Mouse (Mus musculus): ENCODE measurements around the gene Mvk. TPM values are rescaled to one million over a fixed set of nuclear protein-coding genes. Genes with fewer than 3 reads are reported as not detected.
A peak's percentile ranks its signal among the peaks of the same experiment; 100 is the strongest.

Gene Mvk
- polyA plus RNA-seq, 1 experiment from 2014 or later: 53.0 TPM

DNA sequence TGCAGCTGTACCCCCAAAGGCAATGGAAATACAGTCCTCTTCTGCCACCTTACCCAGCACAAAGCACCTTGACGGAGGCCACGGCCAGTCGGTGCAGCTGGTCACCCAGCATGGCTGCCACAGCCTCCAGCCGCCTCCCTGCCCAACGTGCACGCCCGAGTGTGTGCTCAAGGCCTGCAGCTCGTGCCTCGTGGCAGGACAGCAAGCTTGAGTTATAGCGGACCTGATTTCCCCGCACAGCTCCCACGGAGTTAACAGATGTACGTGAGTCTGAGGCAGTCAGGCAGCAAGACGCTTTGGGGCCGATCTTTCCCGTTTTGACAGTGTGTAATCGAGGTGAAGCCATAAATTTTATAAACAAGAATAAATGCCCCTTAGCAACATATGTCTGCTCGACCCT, 15.4 kb upstream of the Mvk start:
- H3K27ac ChIP-seq (replicated peaks; ENCODE audit: low read depth, low read length): no peak overlapping the region
- 81% methylated on average over 18 of the region's 18 CpGs for WGBS

DNA sequence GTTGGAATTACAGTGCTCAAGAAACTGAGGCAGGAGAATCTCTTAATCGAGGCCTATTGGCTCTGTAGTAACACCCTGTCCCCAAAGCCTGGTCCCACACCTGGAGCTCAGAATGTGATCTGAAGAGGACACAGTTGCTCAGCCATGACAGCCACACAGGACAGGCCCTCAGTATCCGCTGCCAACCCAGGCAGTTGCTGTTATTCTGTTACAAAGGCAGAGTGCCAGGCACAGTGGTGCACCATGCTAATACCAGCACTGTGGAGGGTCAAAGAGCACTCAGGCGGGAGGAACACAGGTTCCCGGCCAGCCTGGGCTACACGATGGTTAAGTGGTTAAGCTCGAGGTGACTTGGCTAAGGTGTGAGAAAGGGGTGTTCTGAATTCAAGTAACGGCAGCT, 14.3 kb upstream of the Mvk start:
- Histone ChIP-seq H3K4me3 (ENCODE audit: low read depth, low read length) (no peak overlapping the region), H3K27me3 (ENCODE audit: control insufficient read depth, insufficient read depth, low read length) (no peaks in the 10 kb centered on the region), H3K4me1 (ENCODE audit: control insufficient read depth, insufficient read depth, low read length) (no peaks in the 10 kb centered on the region), H3K4me2 (ENCODE audit: low read depth, low read length) (no peak overlapping the region), H3K27ac (replicated peaks; ENCODE audit: low read depth, low read length) (no peak overlapping the region), H3K36me3 (replicated peaks; ENCODE audit: control insufficient read depth, insufficient read depth, low read depth, low read length) (no peaks in the 10 kb centered on the region), H3K9me3 (replicated peaks; ENCODE audit: control insufficient read depth, low read length) (no peaks in the 10 kb centered on the region), H3K9ac (replicated peaks; ENCODE audit: low read length) (no peak overlapping the region)
- whole genome bisulfite sequencing: 85% methylated on average over 7 of the region's 7 CpGs
- DNase-seq (ENCODE audit: low spot score) (no peak), ATAC-seq (replicated peaks; ENCODE audit: insufficient number of reproducible peaks, low FRiP score, low TSS enrichment, low read depth) (no peak)

More for the DNA sequence above, 15.4 kb upstream of the Mvk start:
- H3K9me3 ChIP-seq (replicated peaks; ENCODE audit: control insufficient read depth, low read length): no peaks in the 10 kb centered on the region
- H3K27me3 ChIP-seq (ENCODE audit: control insufficient read depth, insufficient read depth, low read length): no peaks in the 10 kb centered on the region
- H3K4me2 ChIP-seq (ENCODE audit: low read depth, low read length): no peak overlapping the region
- no peak overlapping the region for H3K9ac ChIP-seq (replicated peaks; ENCODE audit: low read length)
- H3K4me3 ChIP-seq (ENCODE audit: low read depth, low read length): no peak overlapping the region
- no peaks in the 10 kb centered on the region for H3K36me3 ChIP-seq (replicated peaks; ENCODE audit: control insufficient read depth, insufficient read depth, low read depth, low read length)
- no peaks in the 10 kb centered on the region for H3K4me1 ChIP-seq (ENCODE audit: control insufficient read depth, insufficient read depth, low read length)
- DNase-seq (ENCODE audit: low spot score): no peak
- no peak for ATAC-seq (replicated peaks; ENCODE audit: insufficient number of reproducible peaks, low FRiP score, low TSS enrichment, low read depth)

DNA sequence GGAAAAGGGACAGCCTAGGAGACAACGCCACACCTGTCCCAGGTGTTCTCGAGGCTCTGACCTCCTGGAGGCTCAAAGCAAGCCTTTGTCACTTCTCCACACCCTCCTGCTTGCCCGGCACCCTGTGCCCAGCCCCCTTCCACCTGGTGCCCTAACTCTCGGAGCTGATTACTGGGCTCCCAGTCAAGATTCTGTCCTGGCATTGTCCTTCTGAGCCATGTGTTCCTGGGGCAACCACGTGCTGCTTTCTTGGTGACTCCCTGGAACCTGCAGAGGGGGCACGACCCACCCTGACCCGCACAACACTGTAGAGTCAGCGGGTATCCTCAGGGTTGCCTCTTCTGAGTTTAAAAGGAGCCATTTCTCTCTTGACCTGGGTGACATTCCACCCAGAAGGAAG, 9.7 kb upstream of the Mvk start:
- H3K4me3 ChIP-seq (ENCODE audit: low read depth, low read length): no peak overlapping the region
- no peak overlapping the region for H3K27ac ChIP-seq (replicated peaks; ENCODE audit: low read depth, low read length)
- no peak overlapping the region for H3K9ac ChIP-seq (replicated peaks; ENCODE audit: low read length)
- ATAC-seq (replicated peaks; ENCODE audit: insufficient number of reproducible peaks, low FRiP score, low TSS enrichment, low read depth) (no peak), DNase-seq (ENCODE audit: low spot score) (no peak)
- H3K36me3 ChIP-seq (replicated peaks; ENCODE audit: control insufficient read depth, insufficient read depth, low read depth, low read length): no peaks in the 10 kb centered on the region; the same call in 1 of the 2 replicates
- no peaks in the 10 kb centered on the region for H3K9me3 ChIP-seq (replicated peaks; ENCODE audit: control insufficient read depth, low read length)
- H3K4me1 ChIP-seq (ENCODE audit: control insufficient read depth, insufficient read depth, low read length): no peaks in the 10 kb centered on the region
- WGBS: 86% methylated on average over 8 of the region's 8 CpGs
- no peaks in the 10 kb centered on the region for H3K27me3 ChIP-seq (ENCODE audit: control insufficient read depth, insufficient read depth, low read length)
- H3K4me2 ChIP-seq (ENCODE audit: low read depth, low read length): no peak overlapping the region

DNA sequence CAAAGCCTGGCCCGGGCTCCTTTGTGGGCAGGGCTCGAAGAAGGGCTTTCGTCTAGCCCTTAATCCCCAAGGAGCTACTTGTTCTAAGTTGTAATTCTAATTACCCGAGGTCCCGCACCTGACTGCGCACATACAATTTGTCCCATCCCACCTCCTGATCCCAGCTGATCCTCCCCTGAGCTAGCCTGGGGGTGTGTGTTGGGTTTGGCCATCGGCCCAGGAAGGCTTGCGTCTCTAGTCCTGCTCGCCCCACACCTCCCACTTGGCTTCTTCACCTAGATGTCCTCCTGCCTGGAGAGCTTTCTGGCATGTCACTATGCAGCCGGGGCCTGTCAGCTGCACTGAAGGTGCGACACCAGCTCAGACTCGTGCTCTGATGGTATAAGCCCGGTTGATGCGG, 8.5 kb upstream of the Mvk start:
- Histone ChIP-seq H3K4me1 (ENCODE audit: control insufficient read depth, insufficient read depth, low read length) (no peaks in the 10 kb centered on the region), H3K9me3 (replicated peaks; ENCODE audit: control insufficient read depth, low read length) (no peaks in the 10 kb centered on the region), H3K27me3 (ENCODE audit: control insufficient read depth, insufficient read depth, low read length) (no peaks in the 10 kb centered on the region), H3K4me2 (ENCODE audit: low read depth, low read length) (no peak overlapping the region), H3K9ac (replicated peaks; ENCODE audit: low read length) (no peak overlapping the region), H3K27ac (replicated peaks; ENCODE audit: low read depth, low read length) (no peak overlapping the region), H3K36me3 (replicated peaks; ENCODE audit: control insufficient read depth, insufficient read depth, low read depth, low read length) (no peaks in the 10 kb centered on the region; the same call in 1 of the 2 replicates), H3K4me3 (ENCODE audit: low read depth, low read length) (no peak overlapping the region)
- ATAC-seq (replicated peaks; ENCODE audit: insufficient number of reproducible peaks, low FRiP score, low TSS enrichment, low read depth) (no peak), DNase-seq (ENCODE audit: low spot score) (no peak)
- WGBS: 95% methylated on average over 14 of the region's 14 CpGs

DNA sequence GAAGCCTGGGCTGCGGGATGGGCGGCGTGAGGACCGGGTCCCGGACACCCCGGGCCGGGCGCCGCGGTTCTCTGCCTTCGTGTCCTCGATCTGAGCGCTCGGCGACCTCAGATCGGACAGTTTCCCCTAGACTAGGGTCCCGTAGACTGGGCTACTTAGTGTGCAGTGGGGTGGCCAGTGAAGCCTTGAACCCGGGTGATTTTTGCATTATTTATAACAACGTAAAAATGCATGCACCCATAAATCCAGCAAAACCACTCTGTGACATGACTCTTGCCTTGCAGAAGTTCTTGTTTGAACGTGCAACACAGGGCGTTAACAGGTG, 261 bp downstream of the Mvk start:
- H3K4me2 ChIP-seq (ENCODE audit: low read depth, low read length): peak overlapping the region; percentile 71
- H3K4me3 ChIP-seq (ENCODE audit: low read depth, low read length): peak overlapping the region; percentile 84
- DNase-seq (ENCODE audit: low spot score) (no peak), ATAC-seq (replicated peaks; ENCODE audit: insufficient number of reproducible peaks, low FRiP score, low TSS enrichment, low read depth) (no peak)
- WGBS: under 1% methylated on average over 21 of the region's 21 CpGs
- no peak overlapping the region for H3K27ac ChIP-seq (replicated peaks; ENCODE audit: low read depth, low read length)
- H3K4me1 ChIP-seq (ENCODE audit: control insufficient read depth, insufficient read depth, low read length): no peaks in the 10 kb centered on the region; the same call in 1 of the 2 replicates
- H3K9ac ChIP-seq (replicated peaks; ENCODE audit: low read length): peak overlapping the region; percentile 76
- H3K9me3 ChIP-seq (replicated peaks; ENCODE audit: control insufficient read depth, low read length): no peaks in the 10 kb centered on the region
- no peaks in the 10 kb centered on the region for H3K27me3 ChIP-seq (ENCODE audit: control insufficient read depth, insufficient read depth, low read length)
- H3K36me3 ChIP-seq (replicated peaks; ENCODE audit: control insufficient read depth, insufficient read depth, low read depth, low read length): no peaks in the 10 kb centered on the region

DNA sequence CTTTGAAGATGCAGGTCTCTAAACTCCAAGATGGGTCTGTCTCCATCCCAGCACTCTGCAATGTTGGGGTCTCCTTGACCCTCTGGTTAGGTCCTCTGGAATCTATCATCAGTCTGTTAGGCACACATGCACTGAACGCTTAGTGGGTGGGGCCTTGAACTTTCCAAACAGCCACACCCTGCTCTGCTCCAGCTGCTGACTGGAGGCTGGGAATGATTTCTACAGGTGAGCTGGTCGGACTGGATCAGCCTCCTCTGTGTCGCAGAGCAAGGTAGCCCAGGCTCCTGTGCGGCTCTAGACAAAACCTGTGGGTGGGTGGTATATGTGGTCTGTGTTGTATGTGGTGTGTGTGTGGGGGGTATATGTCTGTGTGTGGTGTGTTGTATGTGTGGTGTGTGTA, 4.9 kb downstream of the Mvk start:
- H3K9me3 ChIP-seq (replicated peaks; ENCODE audit: control insufficient read depth, low read length): no peaks in the 10 kb centered on the region
- DNase-seq (ENCODE audit: low spot score): no peak
- no peaks in the 10 kb centered on the region for H3K27me3 ChIP-seq (ENCODE audit: control insufficient read depth, insufficient read depth, low read length)
- H3K4me1 ChIP-seq (ENCODE audit: control insufficient read depth, insufficient read depth, low read length): no peaks in the 10 kb centered on the region; the same call in 1 of the 2 replicates
- no peak overlapping the region for H3K27ac ChIP-seq (replicated peaks; ENCODE audit: low read depth, low read length)
- no peak overlapping the region for H3K4me3 ChIP-seq (ENCODE audit: low read depth, low read length)
- H3K36me3 ChIP-seq (replicated peaks; ENCODE audit: control insufficient read depth, insufficient read depth, low read depth, low read length): no peaks in the 10 kb centered on the region; the same call in none of the 2 replicates
- H3K4me2 ChIP-seq (ENCODE audit: low read depth, low read length): no peak overlapping the region
- H3K9ac ChIP-seq (replicated peaks; ENCODE audit: low read length): no peak overlapping the region
- ATAC-seq (replicated peaks; ENCODE audit: insufficient number of reproducible peaks, low FRiP score, low TSS enrichment, low read depth): no peak
- 86% methylated on average over 4 of the region's 4 CpGs for WGBS

DNA sequence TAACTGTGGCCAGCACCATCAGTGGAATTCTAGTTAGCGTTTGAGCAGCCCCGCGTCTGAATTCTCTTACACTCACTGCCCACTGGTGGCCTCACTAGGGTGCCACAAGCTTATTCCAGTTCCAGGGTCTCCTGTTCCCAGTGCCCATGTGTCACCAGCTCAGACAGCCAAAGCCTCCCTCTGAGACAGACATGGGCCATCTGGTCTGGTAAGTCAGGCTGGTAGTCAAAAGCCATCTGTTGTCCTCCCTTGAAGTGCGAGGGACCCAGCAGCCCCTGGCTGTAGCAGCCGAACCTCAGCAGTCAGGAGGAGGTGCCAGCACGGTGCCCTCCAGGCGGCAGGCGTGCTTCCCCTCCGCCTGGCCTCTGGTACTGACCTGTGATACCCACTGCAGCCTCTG, 12.2 kb downstream of the Mvk start:
- no peaks in the 10 kb centered on the region; the same call in none of the 2 replicates for H3K36me3 ChIP-seq (replicated peaks; ENCODE audit: control insufficient read depth, insufficient read depth, low read depth, low read length)
- no peak overlapping the region for H3K4me2 ChIP-seq (ENCODE audit: low read depth, low read length)
- H3K9ac ChIP-seq (replicated peaks; ENCODE audit: low read length): no peak overlapping the region
- H3K27me3 ChIP-seq (ENCODE audit: control insufficient read depth, insufficient read depth, low read length): no peaks in the 10 kb centered on the region
- 79% methylated on average over 9 of the region's 9 CpGs for WGBS
- no peak overlapping the region for H3K27ac ChIP-seq (replicated peaks; ENCODE audit: low read depth, low read length)
- H3K9me3 ChIP-seq (replicated peaks; ENCODE audit: control insufficient read depth, low read length): no peaks in the 10 kb centered on the region
- ATAC-seq (replicated peaks; ENCODE audit: insufficient number of reproducible peaks, low FRiP score, low TSS enrichment, low read depth) (no peak), DNase-seq (ENCODE audit: low spot score) (no peak)
- H3K4me1 ChIP-seq (ENCODE audit: control insufficient read depth, insufficient read depth, low read length): no peaks in the 10 kb centered on the region
- H3K4me3 ChIP-seq (ENCODE audit: low read depth, low read length): no peak overlapping the region

DNA sequence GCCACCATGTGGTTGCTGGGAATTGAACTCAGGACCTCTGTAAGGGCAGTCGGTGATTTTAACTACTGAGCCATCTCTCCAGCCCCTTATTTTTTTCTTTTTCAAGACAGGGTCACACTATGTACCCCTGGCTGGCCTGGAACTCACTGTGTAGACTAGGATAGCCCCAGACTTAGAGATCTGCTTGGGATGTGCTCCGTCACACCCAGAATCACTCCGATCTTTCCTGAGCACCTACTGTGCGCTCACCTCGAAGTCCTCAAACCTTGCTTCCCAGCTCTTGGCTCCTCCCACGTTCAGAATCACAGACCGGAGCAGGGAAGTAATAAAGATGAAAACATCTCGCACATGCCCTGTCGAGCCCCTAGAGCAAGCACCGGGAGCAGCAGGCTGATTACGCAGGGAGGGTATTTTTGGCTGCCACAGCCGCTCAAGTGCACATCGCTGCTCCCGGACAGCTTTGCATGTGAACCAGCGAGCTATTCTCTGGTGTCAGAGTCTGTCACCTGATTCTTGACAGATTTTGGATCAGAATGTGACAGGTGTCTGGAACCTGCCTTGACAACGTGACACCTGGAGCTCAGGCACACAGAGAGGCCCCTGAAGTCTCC, 13.0 kb downstream of the Mvk start:
- DNase-seq (ENCODE audit: low spot score): no peak
- Histone ChIP-seq H3K9ac (replicated peaks; ENCODE audit: low read length) (no peak overlapping the region), H3K9me3 (replicated peaks; ENCODE audit: control insufficient read depth, low read length) (no peaks in the 10 kb centered on the region), H3K27me3 (ENCODE audit: control insufficient read depth, insufficient read depth, low read length) (no peaks in the 10 kb centered on the region), H3K4me1 (ENCODE audit: control insufficient read depth, insufficient read depth, low read length) (no peaks in the 10 kb centered on the region), H3K4me2 (ENCODE audit: low read depth, low read length) (no peak overlapping the region), H3K4me3 (ENCODE audit: low read depth, low read length) (no peak overlapping the region), H3K27ac (replicated peaks; ENCODE audit: low read depth, low read length) (no peak overlapping the region), H3K36me3 (replicated peaks; ENCODE audit: control insufficient read depth, insufficient read depth, low read depth, low read length) (no peaks in the 10 kb centered on the region; the same call in none of the 2 replicates)
- no peak for ATAC-seq (replicated peaks; ENCODE audit: insufficient number of reproducible peaks, low FRiP score, low TSS enrichment, low read depth)
- 85% methylated on average over 16 of the region's 16 CpGs for WGBS

Measured in embryonic facial prominence, embryonic 11.5 days (tissue).